Mouse (Mus musculus) ovary, postnatal 10 days (tissue): ENCODE results near the gene Hexdc.

Experiments
- DNase-seq: peaks from one replicate; pipeline ENCODE4 v3.0.0; 2022; ENCODE audit warnings: low spot score

The Hexdc gene

DNA sequence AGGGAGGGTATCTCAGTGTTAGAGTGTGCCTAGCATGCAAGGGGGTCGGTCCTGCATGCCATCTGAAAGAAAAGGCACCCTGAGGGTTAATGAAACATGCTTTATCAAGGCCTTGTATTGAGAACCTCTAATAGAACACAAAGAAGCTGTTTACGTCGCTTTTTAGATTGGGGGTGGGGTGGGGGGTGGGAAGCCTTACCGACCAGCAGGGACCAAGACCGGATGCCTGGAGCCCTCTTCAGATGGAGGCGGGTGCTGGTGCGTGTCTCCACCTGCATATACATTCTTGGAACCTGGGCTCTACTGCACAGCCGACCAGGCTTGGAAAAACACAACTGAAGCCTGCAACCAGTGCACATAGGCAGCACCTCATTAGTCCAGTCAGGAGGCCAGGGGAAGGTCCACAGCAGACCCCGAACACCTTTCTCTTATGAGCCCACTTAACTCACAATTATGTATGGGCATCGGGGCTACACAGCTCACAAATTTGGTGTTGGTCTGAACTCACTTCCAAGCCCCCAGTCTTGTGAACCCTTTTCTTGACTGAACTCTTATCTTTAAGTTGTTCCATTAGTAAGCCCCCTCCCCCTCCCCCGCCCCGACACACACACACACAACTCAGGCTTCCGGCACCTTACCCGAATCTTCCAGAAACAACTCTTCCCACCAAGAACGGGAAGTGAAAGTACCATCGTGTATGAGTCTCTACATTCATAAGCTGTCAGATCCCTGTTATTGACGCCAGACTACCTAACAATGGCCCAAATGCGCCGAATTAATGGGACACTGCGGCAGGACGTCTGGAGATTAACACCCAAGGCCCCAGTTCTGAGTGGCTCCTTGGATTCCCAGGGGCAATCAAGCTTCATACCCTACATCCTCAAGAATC is 24.1 kb downstream of the Hexdc start:
- peak; percentile 9 for DNase-seq

GRCm38 (mm10) chr11:121229018-121229439 is 24.8 kb downstream of the Hexdc start, which contains the start of gene Cybc1:
Gene Cybc1 (minus strand): TSS chr11:121229322.
- DNase-seq: peak; percentile 48

DNA sequence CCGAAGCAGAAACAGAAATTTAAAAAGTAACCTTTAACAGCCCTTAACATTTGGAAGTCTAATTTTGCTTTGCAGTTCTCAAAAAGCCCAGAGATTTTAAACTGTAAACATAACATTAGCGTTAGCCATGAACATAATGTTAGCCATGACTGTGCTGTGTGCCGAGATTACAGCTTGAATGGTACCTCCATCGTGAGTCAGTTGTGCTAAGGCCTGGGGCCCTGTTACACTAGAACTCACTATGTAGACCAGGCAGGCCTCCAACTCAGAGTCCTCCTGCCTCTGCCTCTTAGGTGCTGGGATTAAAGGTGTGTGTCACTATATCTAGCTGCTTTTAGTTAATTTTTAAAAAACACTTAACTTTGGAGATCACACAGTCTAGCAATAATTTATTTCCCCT is 27.0 kb downstream of the Hexdc start:
- no peak for DNase-seq

DNA sequence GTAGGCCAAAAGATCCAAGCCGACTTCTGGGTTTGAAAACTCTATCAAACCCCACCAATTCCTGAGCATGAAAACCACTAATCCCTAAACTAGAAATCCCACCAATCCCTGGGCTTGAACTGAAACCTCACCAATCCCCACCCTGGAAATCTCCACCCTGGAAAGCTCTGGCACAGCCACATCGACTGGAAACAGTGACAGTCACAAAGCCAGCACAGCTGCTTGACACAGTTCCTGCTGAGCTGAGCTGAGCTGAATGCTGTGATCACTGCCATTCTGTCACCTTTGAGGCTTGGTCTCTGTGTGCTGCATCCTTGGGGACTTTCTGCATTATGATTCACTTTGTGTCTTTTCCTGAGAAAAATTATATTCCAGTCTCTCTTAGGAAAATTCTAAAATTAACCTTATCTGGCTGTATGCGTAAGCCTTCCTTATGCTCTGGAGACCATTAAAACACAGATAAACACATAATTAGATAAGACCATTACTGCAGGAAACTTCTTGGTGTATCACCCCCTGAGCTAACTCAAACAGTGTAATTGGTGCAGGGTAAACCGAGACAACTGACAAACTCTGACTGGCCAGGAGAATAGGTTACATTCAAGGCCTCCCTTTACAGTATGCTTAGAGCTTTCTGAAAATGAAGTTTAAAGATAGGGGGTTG is 27.5 kb downstream of the Hexdc start:
- DNase-seq: no peak

DNA sequence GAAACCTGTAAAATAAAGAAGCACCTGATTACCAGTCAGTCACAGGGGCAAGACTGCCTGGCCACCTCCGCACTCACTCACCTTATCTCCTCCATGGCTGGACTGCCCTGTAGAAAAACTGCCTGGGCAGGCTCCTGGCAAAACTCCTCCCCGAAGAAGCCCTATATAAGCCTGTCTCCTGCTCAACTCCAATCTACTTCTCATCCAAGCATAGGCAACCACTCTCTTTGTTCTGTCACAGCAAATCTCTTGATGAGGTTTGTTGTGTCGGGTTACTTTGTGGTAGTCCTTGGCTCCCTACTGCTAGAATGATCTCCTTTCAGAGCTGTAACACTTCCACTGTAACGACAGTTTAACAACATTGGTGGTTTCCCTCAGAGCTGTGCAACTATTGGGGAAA is 28.5 kb downstream of the Hexdc start:
- DNase-seq: no peak

DNA sequence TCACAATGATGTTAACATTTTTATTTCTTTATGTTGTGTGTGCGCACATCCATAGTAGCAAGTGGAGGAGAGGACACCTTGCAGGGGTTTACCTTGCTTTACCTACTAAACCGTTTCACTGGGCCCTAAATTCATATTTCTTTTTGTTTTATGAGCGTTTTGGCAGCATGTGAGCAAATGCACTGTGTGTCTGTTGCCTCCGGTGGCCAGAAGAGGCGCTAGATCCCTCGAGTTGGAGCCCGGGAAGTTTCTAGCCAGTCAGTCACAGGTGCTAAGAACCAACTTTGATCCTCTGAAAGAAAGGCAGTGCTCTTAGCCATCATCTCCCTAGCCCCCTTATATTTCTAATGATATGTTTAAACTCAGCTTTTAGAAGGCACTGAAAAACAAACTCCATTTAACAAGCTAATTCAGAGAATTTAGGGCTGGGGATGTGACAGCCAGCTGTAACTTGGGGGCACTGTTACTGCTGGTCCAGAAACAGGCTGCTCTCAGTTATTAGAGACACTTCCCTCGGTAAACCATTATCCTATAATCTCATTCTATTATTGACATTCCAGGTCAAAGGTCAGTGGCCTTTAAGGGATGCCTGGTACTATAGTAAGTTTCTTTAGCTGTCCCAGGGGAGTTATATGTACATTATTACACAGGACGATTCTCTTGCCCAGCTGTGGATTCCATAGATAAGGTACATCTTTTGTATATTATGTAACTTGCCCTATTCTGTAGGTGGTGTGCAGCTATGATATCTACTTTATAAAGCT is 31.4 kb downstream of the Hexdc start:
- no peak for DNase-seq

DNA sequence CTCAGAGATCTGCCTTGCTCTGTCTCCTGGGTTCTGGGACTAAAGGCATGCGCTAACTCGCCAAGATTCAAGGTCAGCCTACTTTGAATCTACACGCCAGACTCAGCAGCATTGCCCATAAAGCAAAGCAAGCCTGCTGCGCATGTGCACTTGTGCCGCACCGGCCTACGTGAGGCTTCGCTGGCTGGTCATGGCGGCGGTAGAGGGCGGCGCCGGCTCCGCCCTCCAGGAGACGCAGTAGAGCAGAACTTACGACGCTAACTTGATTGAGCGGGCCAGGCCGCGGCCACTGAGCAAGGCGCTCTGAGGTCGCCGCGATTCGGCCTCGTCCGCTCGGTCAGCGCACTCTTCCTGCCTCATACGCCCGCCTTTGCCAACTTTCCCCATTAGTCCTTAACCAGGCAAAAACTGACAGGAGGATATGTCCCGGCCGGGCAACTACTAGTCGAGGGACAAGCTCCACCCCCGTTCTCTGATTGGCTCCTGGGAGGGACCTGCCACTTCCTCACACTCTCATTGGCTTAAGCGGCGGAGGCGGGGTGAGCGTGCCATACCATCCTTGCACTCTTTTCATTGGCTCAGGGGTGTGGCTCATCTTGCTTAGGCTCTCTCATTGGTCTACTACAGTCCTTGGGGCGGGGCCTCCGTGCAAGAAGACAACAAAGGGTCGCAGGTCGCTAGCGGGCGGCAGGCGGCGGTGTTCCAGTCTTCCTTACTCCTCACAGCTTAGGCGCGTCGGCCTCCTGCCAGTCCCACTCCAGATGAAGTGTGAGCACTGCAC is 32.5 kb downstream of the Hexdc start, which contains the start of gene Narf:
Gene Narf, plus strand, starts transcription at position 690 of the 781 bp plus-strand sequence.
- DNase-seq: peak; percentile 94

DNA sequence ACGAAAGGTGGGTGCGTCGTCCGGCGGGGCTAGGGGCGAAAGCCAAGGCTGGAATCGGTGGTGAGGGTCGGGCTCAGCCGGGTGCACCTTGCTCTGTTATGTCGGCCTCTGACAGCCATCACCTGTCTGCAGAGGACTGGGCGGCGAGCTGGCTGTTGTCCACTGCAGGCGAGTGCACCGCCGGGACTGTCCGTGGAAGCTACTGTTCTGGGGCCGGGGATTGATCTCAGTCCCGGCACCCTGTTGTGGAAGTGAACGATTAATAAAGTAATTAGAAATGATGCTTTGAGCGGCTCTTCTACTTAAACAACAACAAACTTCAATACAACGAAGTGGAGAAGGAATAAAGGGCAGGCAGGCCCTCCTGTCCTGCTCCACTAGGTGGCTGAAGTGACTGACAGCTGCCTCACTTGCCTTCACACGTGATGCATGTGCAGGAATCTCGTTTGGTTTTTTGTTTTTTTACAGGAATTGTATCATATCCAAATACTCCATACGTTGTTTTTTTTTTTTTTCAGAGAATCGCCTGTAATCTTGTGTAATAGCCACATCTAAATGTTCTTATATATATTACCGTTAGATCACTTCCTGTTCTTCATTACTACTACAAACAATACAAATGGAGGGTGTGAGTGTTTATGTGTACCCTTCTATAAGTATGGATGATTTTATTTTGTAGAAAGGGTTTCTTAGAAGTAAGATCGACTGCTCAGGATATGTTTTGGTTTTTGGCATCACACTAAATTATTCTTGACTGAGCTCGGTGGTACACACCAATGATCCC is 33.3 kb downstream of the Hexdc start:
- peak; percentile 9 for DNase-seq

GRCm38 (mm10) chr11:121239669-121240068 is 35.4 kb downstream of the Hexdc start:
- no peak for DNase-seq

- DNase-seq: no peak
Observed at GRCm38 (mm10) chr11:121250196-121250595, 46.0 kb downstream of the Hexdc start.

- DNase-seq: peak; percentile 65
Observed at GRCm38 (mm10) chr11:121259160-121260100, 55.2 kb downstream of the Hexdc start, which contains the start of gene Foxk2. Gene Foxk2 (plus strand): TSS chr11:121259990.

GRCm38 (mm10) chr11:121260211-121260906 is 56.1 kb downstream of the Hexdc start:
- peak; percentile 8 for DNase-seq

- no peak for DNase-seq
Observed at GRCm38 (mm10) chr11:121261074-121261473, 56.8 kb downstream of the Hexdc start.
